Mouse (Mus musculus) ES-Bruce4 (cell line): ENCODE results near the gene Phlda2. TPM values are rescaled to one million over a fixed set of nuclear protein-coding genes. Genes with fewer than 3 reads are reported as not detected.
A peak's percentile ranks its signal among the peaks of the same experiment; 100 is the strongest.

Source experiments
- H3K27ac ChIP-seq: 2 replicates; pipeline ENCODE4 v1.5.1; 2012; ENCODE audit warnings: low read length, inconsistent platforms; ENCODE audit not compliant: insufficient read depth
- H3K27me3 ChIP-seq: 2 replicates; pipeline ENCODE4 v1.6.1; 2012; ENCODE audit warnings: mild to moderate bottlenecking, low read length, inconsistent platforms; ENCODE audit not compliant: control insufficient read depth, poor library complexity, insufficient read depth, severe bottlenecking
- H3K36me3 ChIP-seq: 2 replicates; pipeline ENCODE4 v1.6.1; 2012; ENCODE audit warnings: inconsistent platforms, mild to moderate bottlenecking, low read length, moderate library complexity; ENCODE audit not compliant: control insufficient read depth, poor library complexity, insufficient read depth, severe bottlenecking
- H3K4me1 ChIP-seq: one replicate; pipeline ENCODE4 v1.8.1; 2011; ENCODE audit warnings: low read length; ENCODE audit not compliant: control insufficient read depth, insufficient read depth
- H3K4me3 ChIP-seq: 2 replicates; pipeline ENCODE4 v1.5.1; 2011; ENCODE audit warnings: low read depth, mild to moderate bottlenecking, low read length
- H3K9ac ChIP-seq: 2 replicates; pipeline ENCODE4 v1.6.1; 2012; ENCODE audit warnings: low read depth, mild to moderate bottlenecking, inconsistent platforms; ENCODE audit not compliant: poor library complexity, severe bottlenecking
- H3K9me3 ChIP-seq: replicated peaks from 2 replicates; pipeline ENCODE4 v1.6.1; 2012; ENCODE audit warnings: mild to moderate bottlenecking, low read length, inconsistent platforms; ENCODE audit not compliant: control insufficient read depth, poor library complexity, insufficient read depth, severe bottlenecking
- CTCF ChIP-seq: IDR thresholded peaks from one replicate; pipeline ENCODE4 v1.8.1; 2011; ENCODE audit warnings: low read depth, low read length
- EP300 ChIP-seq: IDR thresholded peaks from 2 replicates; pipeline ENCODE4 v1.6.1; 2011; ENCODE audit warnings: low read depth, low read length; ENCODE audit not compliant: insufficient read depth
- POLR2A ChIP-seq: IDR thresholded peaks from one replicate; pipeline ENCODE4 v1.8.1; 2011; ENCODE audit warnings: low read length; ENCODE audit not compliant: insufficient read depth
- polyA plus RNA-seq: library from polyadenylated mRNA; stranded (reverse); fragments of >200 nt; gene quantifications from 2 replicates; pipeline ENCODE4 v1.2.4, GENCODE M21; 2011; ENCODE audit warnings: low read depth; ENCODE audit not compliant: missing spikeins, insufficient read depth, insufficient read length

The Phlda2 gene
- polyA plus RNA-seq, 1 experiment: 44.9 TPM

- Histone ChIP-seq H3K27ac (no peak overlapping the region), H3K9me3 (no peaks in the 10 kb centered on the region), H3K9ac (no peak overlapping the region), H3K4me1 (peaks cover 3% of the 10 kb centered on the region), H3K27me3 (no peaks in the 10 kb centered on the region), H3K36me3 (no peaks in the 10 kb centered on the region), H3K4me3 (no peak overlapping the region)
- TF ChIP-seq CTCF: no peak
- no peak for TF ChIP-seq EP300
- no peak for TF ChIP-seq POLR2A
Observed at GRCm38 (mm10) chr7:143500912-143501311, 2.0 kb downstream of the Phlda2 start.

- no peak overlapping the region for H3K9ac ChIP-seq
- H3K27me3 ChIP-seq: no peaks in the 10 kb centered on the region
- H3K36me3 ChIP-seq: no peaks in the 10 kb centered on the region
- H3K4me3 ChIP-seq: no peak overlapping the region
- no peaks in the 10 kb centered on the region for H3K9me3 ChIP-seq
- TF ChIP-seq EP300: no peak
- TF ChIP-seq CTCF: no peak
- no peak for TF ChIP-seq POLR2A
- no peak overlapping the region for H3K27ac ChIP-seq
- H3K4me1 ChIP-seq: peaks cover 3% of the 10 kb centered on the region
Observed at GRCm38 (mm10) chr7:143498584-143498983, 4.4 kb downstream of the Phlda2 start.

- Histone ChIP-seq H3K27me3 (no peaks in the 10 kb centered on the region), H3K27ac (no peak overlapping the region), H3K9ac (no peak overlapping the region), H3K9me3 (no peaks in the 10 kb centered on the region), H3K36me3 (no peaks in the 10 kb centered on the region), H3K4me1 (peaks cover 5% of the 10 kb centered on the region), H3K4me3 (no peak overlapping the region)
- no peak for TF ChIP-seq POLR2A
- no peak for TF ChIP-seq EP300
- no peak for TF ChIP-seq CTCF
Observed at GRCm38 (mm10) chr7:143495104-143495961, 7.6 kb downstream of the Phlda2 start.

- no peaks in the 10 kb centered on the region for H3K36me3 ChIP-seq
- no peak overlapping the region for H3K9ac ChIP-seq
- H3K27me3 ChIP-seq: no peaks in the 10 kb centered on the region
- no peak overlapping the region for H3K4me3 ChIP-seq
- no peak overlapping the region for H3K27ac ChIP-seq
- H3K9me3 ChIP-seq: no peaks in the 10 kb centered on the region
- TF ChIP-seq POLR2A (no peak), EP300 (no peak), CTCF (no peak)
- peaks cover 2% of the 10 kb centered on the region for H3K4me1 ChIP-seq
Observed at GRCm38 (mm10) chr7:143493616-143494126, 9.3 kb downstream of the Phlda2 start.

- Histone ChIP-seq H3K27ac (no peak overlapping the region), H3K27me3 (no peaks in the 10 kb centered on the region), H3K4me3 (no peak overlapping the region), H3K36me3 (no peaks in the 10 kb centered on the region), H3K4me1 (peaks cover 2% of the 10 kb centered on the region), H3K9ac (no peak overlapping the region), H3K9me3 (no peaks in the 10 kb centered on the region)
- TF ChIP-seq CTCF (no peak), EP300 (no peak), POLR2A (no peak)
Observed at GRCm38 (mm10) chr7:143489735-143490134, 13.2 kb downstream of the Phlda2 start.

GRCm38 (mm10) chr7:143482541-143482940 lies 20.4 kb downstream of the Phlda2 start:
- Histone ChIP-seq H3K27me3 (no peaks in the 10 kb centered on the region), H3K4me1 (peaks cover 4% of the 10 kb centered on the region), H3K27ac (no peak overlapping the region), H3K4me3 (no peak overlapping the region), H3K9ac (no peak overlapping the region), H3K36me3 (no peaks in the 10 kb centered on the region), H3K9me3 (no peaks in the 10 kb centered on the region)
- TF ChIP-seq POLR2A (no peak), EP300 (0 out of 2 replicates have a peak, but pooled peaks have one; percentile 47)
